Mouse (Mus musculus): ENCODE results near the gene Csnk1e.

Gene Csnk1e

DNA sequence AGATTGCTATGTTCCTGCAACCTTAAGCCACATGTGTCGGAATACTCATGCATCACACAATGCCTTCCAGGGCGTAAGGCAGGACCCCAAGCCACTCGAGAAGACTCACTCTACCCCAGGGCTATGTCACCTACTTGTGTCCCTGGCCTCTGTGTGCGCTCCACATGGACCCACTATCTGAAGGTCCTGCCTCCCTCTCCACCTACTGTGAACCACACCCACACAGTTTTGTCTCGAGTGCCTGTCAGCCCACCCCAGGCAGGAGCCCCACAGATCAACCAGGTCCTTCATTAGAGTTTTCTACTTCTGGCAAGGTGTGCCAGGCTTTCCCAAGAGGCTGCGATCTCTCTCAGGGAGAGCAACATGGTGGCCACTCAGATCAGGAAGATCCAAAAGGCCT is 60.1 kb downstream of the Csnk1e start:
- DNase-seq (ENCODE audit: low spot score in 2 of 2) = no peak

DNA sequence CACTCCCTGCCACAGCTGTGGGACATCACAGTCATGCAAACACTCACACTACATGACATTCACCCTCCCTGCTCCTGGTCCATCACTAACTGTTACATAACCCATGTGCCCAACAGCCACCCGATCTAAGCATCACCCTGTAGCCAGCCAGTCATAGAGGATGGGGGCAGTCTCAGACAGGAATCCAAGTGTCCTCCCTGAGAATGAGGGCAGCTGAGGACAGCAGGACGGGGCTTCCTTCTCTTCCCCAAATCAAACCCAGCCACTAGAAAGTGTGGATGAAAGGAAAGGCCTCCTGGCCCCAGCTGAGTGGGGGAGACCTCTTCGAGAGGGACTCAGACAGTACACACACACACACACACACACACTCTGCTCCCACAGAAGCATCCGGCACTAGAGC is 60.5 kb downstream of the Csnk1e start:
- no peak for DNase-seq (ENCODE audit: low spot score in 2 of 2)

DNA sequence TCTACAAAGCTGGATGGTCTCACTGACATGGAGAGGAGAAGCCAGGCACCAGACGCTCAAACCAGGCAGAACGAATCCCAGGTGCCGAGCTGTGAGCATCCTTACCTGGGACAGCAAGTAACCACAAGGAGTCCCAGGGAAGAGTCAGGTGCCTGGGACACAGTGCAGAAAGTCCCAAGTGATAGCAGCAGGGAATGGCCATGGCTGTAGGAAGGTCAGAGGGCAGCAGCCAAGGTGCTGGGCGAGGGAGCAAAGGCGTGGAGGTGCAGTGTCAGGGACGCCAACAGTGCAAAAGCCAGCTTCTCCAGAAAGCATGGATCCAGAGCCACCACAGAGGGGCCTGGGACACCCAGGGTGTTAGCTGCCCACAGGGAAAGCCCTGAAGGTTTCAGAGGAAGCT is 62.3 kb downstream of the Csnk1e start:
- DNase-seq (ENCODE audit: low spot score in 2 of 2) = no peak

DNA sequence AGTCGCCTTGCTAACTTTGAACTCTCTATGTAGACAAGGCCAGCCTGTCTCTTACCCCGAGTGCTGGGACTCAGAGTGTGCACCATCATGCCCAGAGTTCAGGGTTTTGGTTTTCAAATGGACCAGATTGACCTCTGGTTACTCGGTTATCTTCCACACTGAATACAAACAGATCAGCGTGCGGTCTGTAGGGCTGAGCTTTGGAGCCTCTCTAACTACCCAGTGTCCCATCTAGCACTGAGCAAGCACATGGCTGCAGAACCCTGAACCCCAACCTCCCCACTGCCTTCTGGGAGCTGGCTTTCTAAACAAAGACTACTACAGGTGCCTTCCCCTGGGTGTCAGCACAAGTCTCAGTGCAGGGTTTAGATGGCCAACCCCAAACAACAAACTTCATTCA is 62.8 kb downstream of the Csnk1e start:
- DNase-seq (ENCODE audit: low spot score in 2 of 2) = no peak

DNA sequence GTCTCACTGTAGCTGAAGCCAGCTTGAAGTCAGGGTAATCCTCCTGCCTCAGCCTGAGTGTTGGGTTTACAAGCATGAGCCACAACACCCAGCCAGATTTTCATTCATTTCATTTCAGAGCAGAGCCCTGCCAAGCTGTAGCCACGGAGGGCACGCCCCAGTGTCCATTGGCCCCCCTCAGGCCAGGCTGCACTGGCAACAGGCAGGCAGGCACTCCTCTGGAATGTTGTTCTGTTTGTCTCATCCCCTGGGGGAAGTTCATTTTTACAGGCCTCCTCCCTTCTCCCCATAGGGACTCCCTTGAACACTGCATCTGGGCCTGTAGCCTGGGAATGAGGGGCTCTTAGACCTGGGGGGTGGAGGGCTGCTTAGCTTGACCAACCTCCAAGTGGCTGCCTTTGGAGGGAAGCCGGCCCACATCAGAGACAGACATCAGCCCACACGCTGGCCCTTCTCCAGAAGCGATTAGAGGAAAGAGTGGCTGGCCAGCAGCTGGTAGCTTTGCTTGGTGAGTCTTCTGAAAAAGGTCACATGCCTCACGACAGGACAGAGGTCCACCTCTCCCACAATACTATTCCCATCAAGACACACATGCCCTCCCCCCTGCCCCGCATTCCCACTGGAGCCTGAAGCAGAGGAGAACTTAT is 63.8 kb downstream of the Csnk1e start:
- peak; percentile 45 to 58 for DNase-seq (ENCODE audit: low spot score in 2 of 2)

DNA sequence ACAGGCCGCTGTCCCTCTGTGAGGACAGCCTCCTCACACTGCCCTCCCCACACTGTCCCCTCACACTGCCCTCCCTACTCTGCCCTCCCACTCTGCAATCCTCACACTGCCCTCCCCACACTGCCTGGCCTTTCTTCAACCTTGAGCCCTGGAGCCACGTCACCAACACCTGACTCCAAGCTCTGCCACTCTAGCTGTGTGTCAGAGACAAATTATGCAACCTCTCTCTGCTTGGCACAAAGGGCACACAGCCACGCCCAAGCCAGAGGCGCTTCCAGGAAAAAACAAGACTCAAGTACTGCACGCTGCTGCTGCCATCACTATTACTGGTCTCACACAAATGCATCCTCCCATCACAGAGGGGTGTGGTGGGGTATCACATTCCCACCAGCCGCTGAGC is 64.9 kb downstream of the Csnk1e start:
- no peak for DNase-seq (ENCODE audit: low spot score in 2 of 2)

DNA sequence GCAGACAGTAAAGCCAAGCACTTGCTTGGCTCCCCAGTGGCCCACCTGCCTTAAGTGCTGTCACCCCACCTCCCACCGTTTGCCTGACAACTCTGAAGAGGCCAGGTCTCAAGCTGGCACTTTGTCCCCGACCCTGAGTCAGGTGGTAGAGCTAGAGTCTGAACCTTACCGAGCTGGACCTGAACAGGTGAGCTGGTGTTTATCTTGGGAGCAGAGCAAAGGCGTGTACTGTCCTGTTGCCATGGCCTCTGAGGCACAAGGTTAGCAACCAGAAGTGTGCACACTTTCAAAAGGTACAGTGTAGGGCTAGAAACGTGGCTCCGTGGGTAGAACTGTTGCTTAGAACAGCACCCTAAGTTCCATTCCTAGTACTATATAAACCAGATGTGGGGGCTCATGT is 67.2 kb downstream of the Csnk1e start:
- no peak for DNase-seq (ENCODE audit: low spot score in 2 of 2)

DNA sequence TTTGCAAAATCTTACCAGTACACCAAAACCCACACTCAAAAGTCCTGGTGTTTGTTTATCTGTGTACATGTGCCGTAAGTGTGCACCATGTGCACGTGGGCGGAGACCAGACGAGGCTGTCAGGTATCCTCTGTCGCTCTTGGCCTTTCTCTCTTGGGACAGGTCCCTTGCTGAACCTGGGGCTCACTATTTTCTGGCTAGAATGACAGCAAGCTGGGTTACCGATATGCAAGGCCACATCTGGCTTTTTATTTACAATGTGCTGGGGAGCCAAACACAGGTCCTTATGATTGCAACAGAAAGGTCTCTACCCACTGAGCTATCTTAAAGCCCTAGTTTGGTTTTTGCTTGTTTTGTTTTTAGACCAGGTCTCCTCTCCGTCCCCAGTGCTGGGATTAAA is 67.8 kb downstream of the Csnk1e start:
- DNase-seq (ENCODE audit: low spot score in 2 of 2) = no peak

DNA sequence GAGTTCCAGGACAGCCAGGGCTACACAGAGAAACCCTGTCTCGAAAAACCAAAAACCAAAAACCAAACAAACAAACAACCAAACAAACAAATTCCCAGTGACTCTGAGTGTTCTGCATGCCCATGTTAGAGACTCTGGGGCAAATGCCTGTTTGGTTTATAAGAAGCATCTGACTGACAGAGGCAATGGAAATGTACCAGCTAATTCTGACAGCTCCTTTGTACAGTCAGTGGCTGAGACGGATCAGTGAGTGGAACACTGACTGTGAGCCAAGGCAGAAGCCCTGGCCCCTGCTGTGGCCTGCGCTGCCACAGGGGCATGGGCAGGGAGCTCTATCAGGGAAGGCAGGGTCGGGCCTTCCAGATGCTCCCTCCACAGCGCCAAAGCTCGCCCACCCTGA is 68.3 kb downstream of the Csnk1e start:
- no peak for DNase-seq (ENCODE audit: low spot score in 2 of 2)

DNA sequence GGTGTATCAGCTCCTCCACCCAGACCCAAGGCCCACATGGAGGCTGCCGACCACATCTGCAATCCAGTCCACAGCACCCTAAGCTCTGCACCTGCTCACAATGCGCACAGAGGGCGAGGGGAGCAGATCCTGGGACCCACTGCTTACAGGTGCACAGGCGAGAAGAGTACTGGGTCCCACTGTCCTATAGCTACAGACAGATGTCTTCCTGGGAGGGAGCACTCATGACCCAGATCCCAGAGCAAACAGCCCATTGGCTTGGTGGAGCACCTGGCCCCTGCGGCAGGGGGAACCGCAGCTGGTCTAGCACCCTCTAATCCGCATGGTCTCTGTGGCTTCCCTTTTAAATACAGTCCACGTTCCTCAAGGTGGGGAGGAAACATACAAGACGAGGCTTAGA is 73.7 kb downstream of the Csnk1e start:
- no peak for DNase-seq (ENCODE audit: low spot score in 2 of 2)

DNA sequence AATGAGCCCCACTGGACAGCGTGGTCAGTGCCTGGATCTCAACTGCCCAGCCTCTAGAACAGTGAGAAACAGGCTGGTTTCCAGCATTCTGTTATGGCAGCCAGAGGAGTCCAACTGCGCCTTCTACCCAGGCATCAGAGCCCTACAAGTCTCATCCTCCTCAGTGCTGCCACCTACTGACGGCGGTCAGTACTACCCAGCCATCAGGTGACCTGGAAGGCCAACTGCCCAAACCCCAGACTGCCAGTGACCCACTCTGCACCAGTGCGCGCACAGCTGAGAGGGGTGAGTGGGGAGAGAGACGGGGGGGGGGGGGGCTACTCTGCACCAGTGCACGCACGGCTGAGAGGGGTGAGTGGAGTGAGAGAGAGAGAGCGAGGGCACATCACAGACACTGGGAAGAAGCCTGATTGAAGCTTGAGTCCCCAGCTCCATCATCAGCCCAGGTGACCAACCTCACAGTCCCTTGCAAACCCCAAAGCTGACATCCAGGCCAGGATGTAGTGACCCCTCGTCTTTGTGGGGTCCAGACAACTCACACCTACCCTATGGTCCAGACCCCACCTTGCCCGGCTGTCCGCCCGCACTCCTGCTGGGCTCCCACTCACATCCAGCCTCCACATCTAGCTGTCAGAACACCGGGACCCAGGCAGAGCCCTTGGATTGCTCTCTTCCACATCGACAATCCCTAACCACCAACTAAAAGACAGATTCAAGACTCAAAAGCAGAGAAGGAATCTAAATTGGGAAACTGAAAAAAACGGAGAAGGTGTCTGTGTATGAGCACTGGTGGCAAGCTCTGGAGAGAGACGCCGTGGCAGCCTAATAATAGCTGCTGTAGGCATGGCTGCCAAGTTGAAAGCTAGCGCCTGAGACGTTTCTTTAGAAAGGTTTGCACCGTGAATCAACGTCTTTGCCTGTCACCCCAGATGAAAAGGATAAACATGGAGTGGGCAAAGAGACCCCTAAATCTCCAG is 74.6 kb downstream of the Csnk1e start:
- peak; percentile 61 to 76 for DNase-seq (ENCODE audit: low spot score in 2 of 2)

DNA sequence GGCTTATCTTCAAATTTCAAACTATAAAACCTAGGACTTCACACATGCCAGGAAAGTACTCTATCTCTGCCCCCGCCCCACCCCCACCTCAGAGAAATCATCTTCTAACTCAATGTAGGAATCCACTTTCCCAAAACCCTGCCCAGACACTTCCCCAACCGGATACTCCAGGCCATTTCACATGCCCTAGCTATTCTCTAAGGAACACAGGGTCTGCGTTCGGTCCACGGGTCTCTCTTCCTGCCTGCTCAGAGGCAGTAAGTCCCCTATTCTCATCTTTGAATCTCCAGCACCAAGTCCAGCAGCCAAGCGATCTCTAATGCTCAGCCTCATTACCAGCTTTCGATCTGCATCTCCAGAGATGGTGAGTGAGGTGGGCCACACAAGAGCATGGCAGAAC is 75.7 kb downstream of the Csnk1e start:
- no peak for DNase-seq (ENCODE audit: low spot score in 2 of 2)

DNA sequence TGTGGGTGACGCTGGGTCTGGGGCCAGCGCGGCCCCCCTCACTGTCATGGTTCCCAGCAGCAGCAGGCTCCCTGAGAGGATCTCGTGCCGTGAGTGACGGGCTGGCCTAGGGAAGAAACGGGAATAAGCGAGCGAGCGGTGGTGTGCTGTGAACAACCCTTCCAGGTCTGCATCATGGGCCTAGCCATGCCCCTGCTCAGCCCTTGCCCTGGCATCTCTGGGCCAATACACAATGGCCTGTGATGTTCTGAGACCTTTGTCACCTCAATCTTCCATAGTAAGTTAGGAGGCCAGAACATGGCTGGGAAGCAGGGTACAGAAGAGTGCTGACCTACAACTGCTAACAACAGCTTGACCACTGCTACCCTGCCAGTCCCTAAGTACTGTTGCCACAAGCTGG is 76.8 kb downstream of the Csnk1e start:
- DNase-seq (ENCODE audit: low spot score in 2 of 2) = no peak

DNA sequence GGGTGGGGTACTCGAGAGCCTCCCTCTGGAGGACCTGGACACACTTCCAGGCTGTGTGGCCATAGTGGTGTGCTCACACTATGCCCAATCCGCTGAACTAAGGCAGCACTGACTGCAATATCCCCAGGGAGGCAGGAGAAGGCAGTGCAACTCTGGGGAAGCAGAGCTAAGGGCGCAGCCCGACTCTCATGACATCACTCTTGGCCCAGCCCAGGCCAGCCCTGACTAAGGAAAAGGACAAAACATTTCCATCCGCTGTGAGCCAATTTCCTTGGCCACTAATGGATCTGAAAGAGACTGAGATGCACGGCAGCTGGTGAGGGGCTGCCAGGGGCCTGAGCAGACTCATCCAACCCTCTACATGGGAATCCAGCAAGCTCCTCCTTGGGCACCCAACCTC is 77.7 kb downstream of the Csnk1e start:
- no peak for DNase-seq (ENCODE audit: low spot score in 2 of 2)

DNA sequence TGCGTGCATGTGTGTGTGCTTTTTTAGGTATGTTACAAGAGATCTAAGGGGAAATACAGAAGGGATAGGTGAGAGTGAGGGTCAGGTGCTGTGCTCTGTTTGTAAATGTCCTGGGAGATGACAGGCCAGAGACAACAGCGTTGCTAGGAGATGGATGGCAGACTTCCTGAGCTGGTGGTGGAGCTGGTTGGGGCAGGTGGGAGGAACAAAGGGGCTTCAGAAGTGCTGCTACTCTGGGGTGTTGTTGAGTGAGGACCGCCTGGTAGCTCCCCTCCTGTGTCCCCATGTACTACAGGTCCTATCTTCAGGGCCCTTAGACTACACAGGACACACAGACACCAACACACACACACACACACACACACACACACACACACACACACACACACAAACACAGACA is 80.6 kb downstream of the Csnk1e start:
- DNase-seq (ENCODE audit: low spot score in 2 of 2) = no peak

DNA sequence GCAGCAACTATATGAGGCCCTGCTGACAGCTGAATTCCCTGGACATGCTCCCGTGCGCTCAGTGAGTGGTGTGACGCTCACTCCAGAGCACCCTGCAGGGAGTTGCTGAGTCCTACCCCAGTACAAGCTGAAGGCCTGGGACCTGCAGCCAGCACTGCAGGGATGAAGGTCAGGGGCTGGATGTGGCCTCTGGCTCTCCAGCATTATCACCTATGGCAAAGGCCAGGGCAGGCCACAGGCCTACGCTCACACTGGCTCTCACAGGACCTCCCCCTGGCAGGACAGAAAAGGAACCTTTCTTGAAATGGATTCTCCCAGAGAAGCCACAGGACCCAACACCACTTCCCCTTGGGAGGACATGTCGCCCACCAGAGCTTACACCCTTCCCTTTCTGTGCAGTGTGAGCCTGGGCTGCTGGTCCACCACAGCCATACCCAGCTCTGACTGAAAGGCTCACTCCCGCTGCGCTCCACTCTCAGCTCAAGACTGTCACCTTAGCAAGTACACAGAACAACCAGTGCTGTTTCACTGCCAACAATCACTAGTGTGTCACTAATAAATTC is 85.0 kb downstream of the Csnk1e start:
- DNase-seq (ENCODE audit: low spot score in 2 of 2) = no peak

DNA sequence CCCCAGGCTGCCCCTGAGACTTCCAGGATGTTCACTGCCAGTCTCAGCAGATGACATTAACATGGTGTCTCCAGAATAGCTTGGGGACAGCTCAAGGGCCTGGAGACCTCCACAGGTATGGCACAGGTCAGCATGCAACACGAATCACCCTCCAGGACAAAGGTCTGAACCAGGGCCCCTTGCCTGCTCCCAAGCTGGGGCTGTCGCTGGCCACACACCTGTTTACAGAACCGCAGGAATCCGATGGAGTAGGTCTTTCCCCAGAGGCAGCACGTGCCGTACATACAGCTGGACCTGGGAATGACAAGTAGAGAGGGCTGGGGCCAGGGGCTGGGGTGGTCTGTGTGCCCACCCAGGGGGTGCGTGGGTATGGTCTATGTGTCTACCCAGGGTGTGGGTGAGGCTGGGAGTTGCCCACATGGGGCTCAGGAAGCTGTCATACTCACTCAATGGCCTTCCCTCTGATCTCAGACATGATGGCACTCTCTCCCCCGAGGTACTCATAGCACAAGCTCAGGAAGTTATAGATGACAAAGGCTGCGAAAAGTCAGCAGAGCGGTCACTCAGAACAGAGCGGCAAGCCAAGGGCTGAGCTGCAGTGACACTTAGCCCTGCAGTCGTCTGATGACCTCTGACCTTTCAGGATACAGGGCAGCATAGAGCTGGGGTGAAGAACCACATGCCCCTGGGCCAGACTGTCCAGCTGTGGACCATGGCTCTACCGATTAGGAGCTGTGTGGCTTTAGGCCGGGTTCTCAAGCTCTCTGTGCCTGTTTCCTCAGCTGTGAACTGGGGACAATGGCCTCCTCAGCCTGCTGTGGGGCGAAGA is 85.7 kb downstream of the Csnk1e start:
- DNase-seq (ENCODE audit: low spot score in 2 of 2) = no peak

DNA sequence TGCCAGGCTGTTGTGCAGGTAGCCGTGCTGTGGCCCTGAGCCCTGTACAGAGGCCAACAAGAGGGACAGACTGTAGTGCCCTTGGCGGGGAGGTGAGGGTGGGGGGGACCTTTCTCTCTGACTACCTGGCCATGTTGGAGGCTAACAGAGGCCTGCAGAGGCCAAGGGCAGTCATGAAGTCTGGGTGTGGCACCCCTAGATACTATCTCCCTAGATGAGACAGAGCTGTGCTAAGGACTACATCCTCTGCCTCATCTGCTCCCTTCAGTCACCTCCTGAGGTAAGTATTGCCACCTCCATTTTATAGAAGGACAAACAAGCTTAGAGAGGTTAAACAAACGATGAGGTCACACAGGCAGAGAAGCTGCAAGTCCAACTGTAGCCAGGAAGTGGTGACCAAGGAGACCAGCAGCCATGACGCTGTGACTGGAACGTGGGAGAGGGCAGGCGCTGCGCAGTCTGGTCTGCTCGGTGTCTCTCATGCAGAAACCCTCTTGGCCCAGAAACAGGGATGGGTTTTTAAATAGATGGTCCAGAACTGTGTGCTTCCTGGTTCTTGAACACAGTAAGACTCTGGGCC is 86.4 kb downstream of the Csnk1e start:
- no peak for DNase-seq (ENCODE audit: low spot score in 2 of 2)

DNA sequence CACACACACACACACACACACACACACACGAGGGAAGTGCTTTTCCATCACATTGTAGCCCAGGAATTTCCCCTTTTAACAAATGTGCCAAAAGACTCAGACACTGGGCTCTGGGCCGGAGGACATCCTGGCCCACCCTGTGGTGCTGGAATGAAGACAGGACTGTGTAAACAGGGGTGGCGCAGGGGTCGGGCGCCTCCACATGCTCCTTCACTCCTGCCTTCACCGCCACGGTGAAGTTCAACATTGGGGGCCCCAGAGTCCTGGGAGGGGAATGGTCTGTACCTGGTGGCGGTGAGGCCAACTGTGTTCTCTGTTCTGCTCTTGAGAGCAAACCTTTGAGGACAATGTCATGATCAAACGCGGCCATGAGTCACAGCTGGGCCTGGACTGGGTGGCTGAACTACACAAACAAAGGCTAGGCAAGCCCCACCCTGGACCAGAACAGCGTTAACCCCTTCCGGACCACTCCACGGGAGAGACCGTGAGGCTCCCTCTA is 87.0 kb downstream of the Csnk1e start:
- no peak for DNase-seq (ENCODE audit: low spot score in 2 of 2)

Data from right cerebral cortex, adult 2 months (tissue).